Mouse (Mus musculus) frontal cortex, adult (tissue): Measurements from ENCODE around the gene Mcidas.

Experiments
- ATAC-seq: cut with Nextera tagmentation; 2 replicates; pipeline ENCODE4 v1.9.2; 2017; ENCODE audit warnings: mild to moderate bottlenecking, moderate library complexity, mixed read lengths; ENCODE audit not compliant: low TSS enrichment

Mcidas gene

GRCm38 (mm10) chr13:112993531-112994152 is at the start of gene Mcidas:
Gene Mcidas (plus strand): TSS chr13:112993845.
- ATAC-seq, result no peak

GRCm38 (mm10) chr13:112945312-112945711 is 48.3 kb upstream of the Mcidas start:
- ATAC-seq, result peak; percentile 72

GRCm38 (mm10) chr13:112945900-112946299 is 47.7 kb upstream of the Mcidas start:
- peak; percentile 28; the same call in 1 of the 2 replicates for ATAC-seq

- ATAC-seq, result peak; percentile 67
Measured at GRCm38 (mm10) chr13:112954067-112954466, 39.6 kb upstream of the Mcidas start.

GRCm38 (mm10) chr13:112963081-112963480 is 30.6 kb upstream of the Mcidas start:
- ATAC-seq, result no peak

- no peak for ATAC-seq
Measured at GRCm38 (mm10) chr13:112964421-112964820, 29.2 kb upstream of the Mcidas start.

GRCm38 (mm10) chr13:112967267-112967666 is 26.4 kb upstream of the Mcidas start:
- no peak for ATAC-seq

GRCm38 (mm10) chr13:112976720-112977119 is 16.9 kb upstream of the Mcidas start:
- no peak for ATAC-seq

GRCm38 (mm10) chr13:112985605-112986450 is 7.8 kb upstream of the Mcidas start:
- no peak for ATAC-seq

GRCm38 (mm10) chr13:112986451-112986950 is 7.1 kb upstream of the Mcidas start:
- ATAC-seq, result no peak

- ATAC-seq, result peak; percentile 91
Measured at GRCm38 (mm10) chr13:112987532-112987943, 6.1 kb upstream of the Mcidas start, which contains the start of gene Ccno. Gene Ccno (plus strand): TSS chr13:112987802.

- peak; percentile 62 for ATAC-seq
Measured at GRCm38 (mm10) chr13:112987991-112988390, 5.7 kb upstream of the Mcidas start.

- ATAC-seq, result no peak
Measured at GRCm38 (mm10) chr13:112988866-112989265, 4.8 kb upstream of the Mcidas start.

GRCm38 (mm10) chr13:112989541-112989940 is 4.1 kb upstream of the Mcidas start:
- ATAC-seq, result no peak

- ATAC-seq, result no peak
Measured at GRCm38 (mm10) chr13:112990346-112990745, 3.3 kb upstream of the Mcidas start.

GRCm38 (mm10) chr13:112994191-112994590 is 546 bp downstream of the Mcidas start:
- peak; percentile 53 for ATAC-seq

- no peak for ATAC-seq
Measured at GRCm38 (mm10) chr13:112996407-112996806, 2.8 kb downstream of the Mcidas start.

- ATAC-seq, result no peak
Measured at GRCm38 (mm10) chr13:112997369-112997768, 3.7 kb downstream of the Mcidas start.

- ATAC-seq, result peak; percentile 94
Measured at GRCm38 (mm10) chr13:112998427-112999201, 5.0 kb downstream of the Mcidas start.

GRCm38 (mm10) chr13:113000090-113000489 is 6.4 kb downstream of the Mcidas start:
- no peak for ATAC-seq

GRCm38 (mm10) chr13:113000576-113001318 is 7.1 kb downstream of the Mcidas start:
- ATAC-seq, result no peak
